Mouse (Mus musculus): Measurements from ENCODE around the gene Heyl.

Gene Heyl

GRCm38 (mm10) chr4:123227707-123228106 lies 5.6 kb upstream of the Heyl start:
- in situ Hi-C loops (cut with MboI; ENCODE audit: unreplicated experiment in 2 of 2), result loop anchor here (25.0 kb wide), 3 partner anchors 710 to 1910 kb away; partner anchors contain the start of genes Fhl3 (in 1 of the 2), Sf3a3 (in 1 of the 2) and Zc3h12a (in 1 of the 2)

DNA sequence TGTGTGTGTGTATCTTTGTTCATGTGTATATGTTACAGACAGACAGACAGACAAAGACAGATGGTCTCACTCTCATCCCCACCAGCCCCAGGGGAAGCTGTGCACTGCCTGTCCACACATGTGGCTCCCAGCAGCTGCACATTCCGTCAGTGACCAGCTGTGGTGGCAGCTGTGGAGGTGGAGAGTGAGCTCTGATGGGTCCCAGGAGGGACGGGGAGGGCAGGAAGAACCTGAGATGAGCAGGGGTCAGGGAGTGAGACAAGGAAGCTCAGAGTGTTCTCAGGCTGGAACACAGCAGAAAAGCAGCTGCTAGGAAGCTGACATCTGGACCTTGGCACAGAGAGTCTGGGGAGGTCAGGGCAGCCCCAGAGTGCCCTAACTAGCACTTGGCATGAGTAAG lies 5.1 kb upstream of the Heyl start:
- in situ Hi-C loops (cut with MboI; ENCODE audit: unreplicated experiment in 2 of 2), result loop anchor here (25.0 kb wide), 3 partner anchors 709 to 1909 kb away; partner anchors contain the start of genes Fhl3 (in 1 of the 2), Sf3a3 (in 1 of the 2) and Zc3h12a (in 1 of the 2)

DNA sequence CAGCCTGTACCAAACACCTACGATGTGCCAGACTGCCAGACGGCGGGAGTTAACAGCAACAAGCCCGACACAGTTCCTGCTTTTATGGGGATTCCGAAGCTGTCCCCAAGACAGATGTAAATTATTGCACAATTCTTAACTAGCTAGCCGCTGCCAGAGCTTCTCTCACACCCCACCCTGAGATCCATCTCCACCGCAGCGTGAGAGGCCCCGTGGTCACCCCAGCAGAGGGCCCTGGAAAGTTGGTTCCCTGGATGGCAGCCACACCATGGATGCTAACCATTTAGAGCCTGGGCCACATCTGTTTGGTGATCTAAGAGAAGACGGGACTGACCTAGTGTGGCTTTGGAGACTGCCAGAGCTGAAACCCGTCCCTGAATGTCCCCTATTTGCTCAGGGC lies 4.2 kb upstream of the Heyl start:
- in situ Hi-C loops (cut with MboI; ENCODE audit: unreplicated experiment in 2 of 2), result loop anchor here (25.0 kb wide), 3 partner anchors 708 to 1908 kb away; partner anchors contain the start of genes Fhl3 (in 1 of the 2), Sf3a3 (in 1 of the 2) and Zc3h12a (in 1 of the 2)

DNA sequence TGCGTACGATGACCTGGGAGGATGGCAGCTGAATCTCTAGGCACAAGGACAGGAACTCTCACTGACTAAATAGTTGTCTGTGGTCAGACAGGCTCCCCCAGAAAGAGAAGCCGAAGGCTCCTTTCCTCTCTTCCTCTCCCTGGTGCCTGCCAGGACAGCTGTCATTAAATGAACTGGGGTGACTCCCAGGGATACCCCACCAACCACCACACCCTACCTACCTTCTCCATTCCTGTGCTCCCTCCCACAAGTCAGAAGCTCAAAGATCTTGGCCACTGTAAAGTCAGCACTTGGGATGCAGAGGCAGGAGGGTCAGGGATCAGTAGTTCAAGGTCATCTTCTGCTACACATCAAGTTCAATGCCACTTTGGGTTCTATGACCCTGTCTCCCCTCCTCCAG lies 515 bp upstream of the Heyl start:
- in situ Hi-C loops (cut with MboI; ENCODE audit: unreplicated experiment in 2 of 2), result loop anchor here (10.0 to 25.0 kb wide), 5 partner anchors 378 to 1904 kb away; partner anchors contain the start of genes Zc3h12a (in 2 of the 2), Fhl3 (in 1 of the 2) and Sf3a3 (in 1 of the 2)

DNA sequence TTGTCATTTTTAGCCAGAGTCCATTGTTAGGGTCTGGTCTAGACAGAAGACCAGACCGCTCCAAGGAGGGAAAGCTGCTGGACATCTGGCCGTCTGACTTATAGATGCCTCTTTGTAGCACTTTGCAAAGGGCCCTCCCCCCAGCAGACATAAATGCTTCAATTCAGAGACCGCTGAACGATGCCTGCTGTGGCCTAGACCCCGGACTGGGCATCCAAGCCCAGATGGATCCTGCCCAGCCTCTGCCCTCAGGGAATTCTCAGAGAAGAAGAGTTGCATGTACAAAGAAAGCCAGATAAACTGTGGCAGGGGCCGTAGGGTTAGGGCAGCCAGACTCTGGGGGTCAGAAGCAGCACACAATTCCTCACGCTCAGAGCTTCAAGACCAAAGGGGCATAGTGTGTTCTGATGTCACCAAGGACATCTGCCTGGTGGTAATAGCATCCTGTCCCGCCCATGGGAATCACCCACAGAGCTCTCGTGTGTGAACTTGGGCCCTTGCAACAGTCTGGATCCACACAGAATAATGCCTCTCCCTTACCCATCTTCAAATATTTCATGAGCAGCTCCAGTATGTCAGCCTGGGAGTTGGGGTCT lies 2.6 kb downstream of the Heyl start:
- in situ Hi-C loops (cut with MboI; ENCODE audit: unreplicated experiment in 2 of 2), result loop anchor here (10.0 to 25.0 kb wide), 5 partner anchors 381 to 1901 kb away; partner anchors contain the start of genes Zc3h12a (in 2 of the 2), Fhl3 (in 1 of the 2) and Sf3a3 (in 1 of the 2)

GRCm38 (mm10) chr4:123236431-123237031 lies 3.2 kb downstream of the Heyl start:
- in situ Hi-C loops (cut with MboI; ENCODE audit: unreplicated experiment in 2 of 2), result loop anchor here (10.0 to 25.0 kb wide), 5 partner anchors 382 to 1901 kb away; partner anchors contain the start of genes Zc3h12a (in 2 of the 2), Fhl3 (in 1 of the 2) and Sf3a3 (in 1 of the 2)

DNA sequence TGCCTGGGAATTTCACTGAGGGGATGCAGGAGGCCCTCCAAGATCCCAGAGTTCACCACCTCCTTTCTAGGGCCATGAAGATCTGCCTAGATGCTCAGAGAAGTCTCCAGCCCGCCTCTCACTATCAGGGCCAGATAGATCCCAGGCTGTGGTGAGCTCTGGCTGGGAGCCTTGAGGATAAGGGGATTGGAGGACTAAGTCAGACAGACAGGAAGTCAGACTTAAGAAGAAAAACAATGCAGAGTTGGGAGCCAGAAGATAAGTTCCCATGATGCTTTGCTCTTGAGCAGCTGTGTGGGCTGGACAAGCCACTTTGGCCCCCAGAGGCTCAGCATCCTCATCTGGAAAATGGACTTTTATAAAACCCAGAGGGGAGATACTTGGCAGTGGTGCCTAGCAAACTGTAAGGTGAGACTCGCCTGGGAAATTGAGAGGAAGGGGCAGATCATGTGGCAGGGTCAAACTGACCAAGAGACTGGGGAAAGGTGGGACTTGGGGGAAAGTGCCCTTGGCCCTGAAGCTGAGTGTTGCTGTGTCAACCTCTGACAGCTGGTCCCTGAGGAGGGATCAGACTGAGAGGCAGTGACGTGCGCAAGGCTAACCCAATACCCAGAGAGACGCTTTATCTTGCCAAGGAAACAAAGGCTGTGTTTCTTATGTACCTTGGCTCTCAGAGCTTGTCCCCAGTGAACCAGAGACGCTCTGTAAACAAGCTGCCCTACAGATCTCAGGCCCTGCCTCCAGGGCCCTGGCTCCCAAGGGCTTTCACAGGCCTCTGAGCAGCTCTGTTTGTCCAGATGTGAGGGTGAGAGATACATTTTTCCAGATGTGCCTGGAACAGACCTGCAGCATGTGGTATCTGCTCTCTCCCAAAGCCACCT lies 4.3 kb downstream of the Heyl start:
- in situ Hi-C loops (cut with MboI; ENCODE audit: unreplicated experiment in 2 of 2), result loop anchor here (10.0 to 25.0 kb wide), 5 partner anchors 383 to 1900 kb away; partner anchors contain the start of genes Zc3h12a (in 2 of the 2), Fhl3 (in 1 of the 2) and Sf3a3 (in 1 of the 2)

GRCm38 (mm10) chr4:123239361-123240203 lies 6.2 kb downstream of the Heyl start:
- in situ Hi-C loops (cut with MboI; ENCODE audit: unreplicated experiment in 2 of 2), result loop anchor here (10.0 to 25.0 kb wide), 5 partner anchors 385 to 1898 kb away; partner anchors contain the start of genes Zc3h12a (in 2 of the 2), Fhl3 (in 1 of the 2) and Sf3a3 (in 1 of the 2)

- in situ Hi-C loops (cut with MboI; ENCODE audit: unreplicated experiment in 2 of 2), result loop anchor here (25.0 kb wide), 3 partner anchors 691 to 1891 kb away; partner anchors contain the start of genes Fhl3 (in 1 of the 2), Sf3a3 (in 1 of the 2) and Zc3h12a (in 1 of the 2)
Observed at GRCm38 (mm10) chr4:123246221-123246620, 12.9 kb downstream of the Heyl start.

DNA sequence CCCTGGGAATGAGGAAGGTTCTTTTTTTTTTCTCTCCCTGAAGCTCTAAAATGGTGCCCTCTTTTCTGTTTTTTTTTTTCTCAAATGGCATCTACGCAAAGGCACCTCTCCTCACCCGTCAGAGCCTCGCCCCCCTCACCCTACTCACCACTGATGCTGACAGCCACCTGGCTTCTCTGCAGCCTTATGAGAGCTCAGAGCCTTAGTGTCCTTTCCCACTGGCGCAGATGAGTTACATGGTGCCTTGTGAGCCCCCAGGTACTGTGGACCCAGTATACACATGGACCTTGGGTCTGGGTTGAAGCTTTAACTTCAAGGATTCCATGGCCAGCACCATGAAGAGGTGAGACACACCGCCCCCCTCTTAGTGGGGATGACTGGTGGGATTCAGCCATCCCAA lies 13.3 kb downstream of the Heyl start:
- in situ Hi-C loops (cut with MboI; ENCODE audit: unreplicated experiment in 2 of 2), result loop anchor here (25.0 kb wide), 3 partner anchors 691 to 1891 kb away; partner anchors contain the start of genes Fhl3 (in 1 of the 2), Sf3a3 (in 1 of the 2) and Zc3h12a (in 1 of the 2)

GRCm38 (mm10) chr4:123247147-123247880 lies 14.0 kb downstream of the Heyl start:
- in situ Hi-C loops (cut with MboI; ENCODE audit: unreplicated experiment in 2 of 2), result loop anchor here (25.0 kb wide), 3 partner anchors 690 to 1890 kb away; partner anchors contain the start of genes Fhl3 (in 1 of the 2), Sf3a3 (in 1 of the 2) and Zc3h12a (in 1 of the 2)

DNA sequence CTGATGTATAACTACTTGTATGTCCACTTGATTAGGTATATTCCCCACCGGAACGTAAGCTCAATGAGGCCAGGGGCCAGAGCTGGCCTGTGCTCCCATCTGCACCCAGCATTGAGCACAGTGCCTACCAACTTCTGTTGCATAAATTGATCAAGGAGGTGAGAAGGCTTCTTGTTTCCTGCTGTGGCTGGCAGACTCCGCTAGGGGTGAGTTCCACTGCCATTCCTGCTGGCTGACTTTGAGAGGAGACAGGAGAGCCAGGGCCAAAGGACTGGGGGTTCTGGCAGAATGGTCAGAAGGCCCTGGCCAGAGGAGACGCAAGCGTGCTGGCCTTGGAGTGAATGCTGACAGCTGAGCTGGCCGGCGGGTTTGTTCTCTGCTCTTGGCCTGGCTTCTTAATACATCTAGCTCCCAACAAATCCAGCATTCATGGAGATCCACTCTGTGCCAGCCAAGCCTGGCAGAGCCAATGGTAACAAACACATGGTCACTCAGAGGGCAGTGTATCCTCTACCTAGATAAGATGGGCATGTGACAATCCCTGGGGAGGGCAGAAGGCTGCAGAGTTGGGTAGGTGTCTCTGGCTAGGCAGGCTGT lies 15.7 kb downstream of the Heyl start:
- in situ Hi-C loops (cut with MboI; ENCODE audit: unreplicated experiment in 2 of 2), result loop anchor here (25.0 kb wide), 3 partner anchors 688 to 1888 kb away; partner anchors contain the start of genes Fhl3 (in 1 of the 2), Sf3a3 (in 1 of the 2) and Zc3h12a (in 1 of the 2)

DNA sequence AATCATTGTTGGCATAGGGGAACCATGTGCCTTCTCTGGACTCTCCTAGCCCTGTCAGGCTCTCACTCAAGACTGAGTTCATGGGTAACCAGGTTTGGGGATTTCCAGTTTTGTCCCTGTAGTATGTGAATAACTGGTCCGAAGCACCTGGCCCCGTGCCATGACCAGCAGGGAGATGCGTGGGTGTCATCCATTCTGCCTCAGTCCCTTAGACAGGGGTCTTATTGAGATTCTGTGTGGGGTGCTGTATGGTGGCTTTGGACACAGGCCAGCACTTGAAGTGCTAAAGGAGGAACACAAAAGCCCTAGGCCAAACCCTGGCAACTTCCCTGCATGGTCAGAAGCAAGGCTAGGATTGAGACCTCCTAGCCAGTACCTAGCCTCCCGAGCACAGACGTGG lies 18.9 kb downstream of the Heyl start:
- in situ Hi-C loops (cut with MboI; ENCODE audit: unreplicated experiment in 2 of 2), result loop anchor here in 1 of 2 experiments (10.0 kb wide), 2 partner anchors 47 to 97 kb away; partner anchors contain the start of gene Nt5c1a

DNA sequence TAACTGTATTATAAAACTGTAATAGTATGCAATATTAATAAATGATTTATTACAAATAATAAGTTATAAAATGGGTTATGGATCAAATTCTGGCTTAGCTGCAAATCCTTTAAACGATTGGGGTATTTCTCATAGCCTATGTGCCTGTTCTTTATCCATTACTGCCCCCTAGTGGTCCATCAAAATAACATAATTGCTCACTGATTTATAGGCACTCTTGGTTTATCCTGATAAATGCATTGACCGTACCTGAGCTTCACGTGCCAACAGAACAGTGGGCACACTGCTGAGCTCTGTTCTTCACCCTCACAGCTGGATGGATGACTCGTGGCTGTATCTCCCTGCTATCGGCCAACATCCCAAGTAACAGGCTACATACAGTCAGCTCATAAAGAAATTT lies 21.3 kb downstream of the Heyl start:
- in situ Hi-C loops (cut with MboI; ENCODE audit: unreplicated experiment in 2 of 2), result loop anchor here (5.0 to 10.0 kb wide), 4 partner anchors 32 to 100 kb away; partner anchors contain the start of gene Nt5c1a (in 1 of the 2)

- in situ Hi-C loops (cut with MboI; ENCODE audit: unreplicated experiment in 2 of 2), result no loop called here
Observed at GRCm38 (mm10) chr4:123260071-123260746, 26.9 kb downstream of the Heyl start.

DNA sequence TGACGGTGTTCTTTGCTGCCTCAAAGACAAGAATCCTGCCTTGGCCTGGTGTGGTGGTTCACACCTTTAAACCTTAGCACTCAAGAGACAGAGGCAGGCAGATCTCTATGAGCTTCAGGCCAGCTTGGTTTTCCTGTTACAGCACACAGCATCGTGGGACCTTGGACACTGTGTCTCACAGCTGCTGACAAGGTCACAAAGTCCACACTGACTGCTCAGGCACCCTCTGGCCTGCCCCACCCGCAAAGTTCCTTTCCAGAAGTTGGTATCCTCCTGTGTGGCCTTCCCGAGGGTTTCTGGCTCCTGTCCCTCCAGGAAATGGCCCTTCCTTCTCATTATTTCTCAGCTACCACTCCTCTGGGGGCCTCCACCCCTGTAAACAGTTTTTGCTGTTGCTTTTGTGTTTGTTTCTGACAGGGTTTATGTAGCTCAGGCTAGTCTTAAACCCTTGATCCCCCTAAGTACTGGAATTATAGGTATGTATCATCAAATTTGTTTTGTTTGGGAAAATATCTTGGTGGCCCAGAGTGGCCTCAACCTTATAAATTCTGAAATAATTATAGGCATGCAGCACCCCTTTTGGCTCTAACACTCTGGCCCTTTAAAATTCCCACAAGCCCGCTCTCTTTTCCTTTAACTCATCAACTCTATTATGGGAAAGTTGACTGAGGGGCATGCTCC lies 28.5 kb downstream of the Heyl start, which contains the start of gene Pabpc4:
Gene Pabpc4, plus strand, starts transcription at position 631 of the 681 bp plus-strand sequence.
- in situ Hi-C loops (cut with MboI; ENCODE audit: unreplicated experiment in 2 of 2), result no loop called here
